Mouse (Mus musculus) lung, adult 10 weeks (tissue): ENCODE results near the gene Cts8. TPM values are rescaled to one million over a fixed set of nuclear protein-coding genes. Genes with fewer than 3 reads are reported as not detected.

Experiments used
- polyA plus RNA-seq: library from polyadenylated mRNA; stranded (reverse); fragments of 350-450 nt; fragmentation: Illumina TruSeq; extraction: RNeasy Lipid Tissue Mini Kit (QIAGEN cat#74804); gene quantifications from one replicate; pipeline ENCODE4 v1.2.3, GENCODE M21; 2014; ENCODE audit warnings: low read depth, low replicate concordance; ENCODE audit not compliant: insufficient read depth

Cts8 gene
- not detected for polyA plus RNA-seq

DNA sequence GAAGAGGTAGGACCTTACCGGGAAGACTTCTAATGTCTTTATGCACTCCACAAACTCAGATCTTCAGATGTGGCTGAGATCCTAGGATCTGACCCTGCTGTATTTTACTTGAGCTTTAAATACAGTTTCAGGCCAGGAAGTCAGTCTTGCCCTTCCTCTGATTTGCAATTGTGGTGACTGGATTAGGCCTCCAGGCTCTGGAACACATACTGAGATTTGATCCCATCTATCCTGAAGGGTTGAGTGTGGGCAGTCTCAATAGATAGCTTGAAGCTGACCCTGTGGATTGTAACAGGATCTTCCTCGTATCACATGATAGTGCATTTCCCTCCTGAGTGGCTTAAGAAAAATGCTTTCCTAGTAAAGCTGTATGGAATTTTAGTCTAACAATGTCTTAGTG, at the start of gene Cts8:
TSS of gene Cts8 (minus strand) at position 101 of the 400 bp plus-strand sequence.

DNA sequence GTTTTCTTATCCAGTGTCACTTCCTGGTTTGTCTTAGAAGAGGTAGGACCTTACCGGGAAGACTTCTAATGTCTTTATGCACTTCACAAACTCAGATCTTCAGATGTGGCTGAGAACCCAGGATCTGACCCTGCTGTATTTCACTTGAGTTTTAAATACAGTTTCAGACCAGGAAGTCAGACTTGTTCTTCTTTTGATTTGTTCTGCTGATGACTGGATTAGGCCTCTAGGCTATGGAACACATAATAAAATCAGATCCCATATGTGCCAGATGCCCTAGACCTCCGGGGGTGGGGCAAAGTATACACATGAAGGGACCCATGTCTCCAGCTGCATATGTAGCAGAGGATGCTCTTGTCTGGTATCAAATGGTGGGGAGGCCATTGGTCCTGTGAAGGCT, 33.6 kb upstream of the Cts8 start, which contains the start of gene Gm49398:
TSS of gene Gm49398 (minus strand) at position 101 of the 400 bp plus-strand sequence.

DNA sequence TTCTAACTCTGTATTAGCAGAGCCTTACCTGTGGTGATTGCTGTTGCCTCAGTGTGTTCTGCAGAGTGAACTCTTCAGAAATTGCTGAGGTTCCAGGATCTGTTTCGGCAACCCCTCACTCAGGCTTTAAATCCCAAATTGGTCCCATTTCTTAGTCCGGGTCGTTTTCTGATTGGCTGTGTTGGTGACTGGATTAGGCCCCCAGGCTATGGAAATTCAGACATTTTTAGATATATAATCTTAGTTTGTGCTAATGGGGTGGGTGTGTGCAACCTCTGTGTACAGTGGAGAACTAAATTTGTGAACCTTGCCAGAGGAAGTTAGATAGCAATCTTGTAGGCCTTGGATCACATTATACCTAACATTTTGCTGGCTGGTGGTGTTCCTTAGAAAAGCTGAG, 51.8 kb downstream of the Cts8 start, which contains the start of gene Cts6:
TSS of gene Cts6 (minus strand) at position 101 of the 400 bp plus-strand sequence.

Other genes with a start within 250 kb of the Cts8 start
- not detected for gene Ctsj, start 249.4 kb downstream of the Cts8 start, polyA plus RNA-seq
- gene Ctsq, start 214.7 kb downstream of the Cts8 start, polyA plus RNA-seq: not detected
- not detected for gene Ctsr, start 91.1 kb downstream of the Cts8 start, polyA plus RNA-seq
- gene Cts6, start 51.9 kb downstream of the Cts8 start, polyA plus RNA-seq: not detected
- gene Gm49398, start 33.5 kb upstream of the Cts8 start, polyA plus RNA-seq: not detected
- gene Cts7, start 102.8 kb upstream of the Cts8 start, polyA plus RNA-seq: not detected